ENCODE assay signal across 9 mouse cellular contexts in the genomic region with DNA sequence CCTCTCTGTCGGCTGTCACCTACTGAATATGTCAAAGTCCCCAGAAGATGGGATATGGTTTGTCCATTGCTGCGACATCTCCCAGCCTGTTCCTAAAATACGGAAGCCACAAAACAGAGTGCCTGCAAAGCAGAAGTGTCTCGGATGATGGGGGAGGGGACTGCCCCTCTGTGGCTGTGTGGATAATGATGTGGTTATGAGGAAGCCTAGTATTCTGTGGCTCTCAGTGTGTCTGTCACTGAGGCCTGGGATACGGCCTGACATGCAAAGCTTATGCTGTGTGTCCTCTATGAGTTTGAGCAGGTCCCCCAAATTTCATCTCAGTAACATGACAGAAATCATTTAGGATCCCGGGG. TPM values are rescaled to one million over a fixed set of nuclear protein-coding genes. Genes with fewer than 3 reads are reported as not detected.
DNase-seq lines count a peak whose midpoint lies in the region; ATAC-seq and TF ChIP-seq lines count a peak whose summit lies in the region.
"Had no signal": no experiment of that assay in that cellular context is flagged by ENCODE, and none has a peak within 500 bp of the region (broad histone marks: within the 10 kb centered on the region; RNA-seq: fewer than 3 reads in every experiment).

No protein-coding gene starts in this region.

- H3K27me3 ChIP-seq in embryonic facial prominence, embryonic 11.5 days (ENCODE audit: control insufficient read depth, insufficient read depth, low read length) = no peaks in the 10 kb centered on the region
- H3K27me3 ChIP-seq: stomach, embryonic 15.5 days had no signal

- TF ChIP-seq CTCF in left cerebral cortex, adult 2 months (IDR thresholded peaks at IDR 0.05) = no peak

- DNase-seq in left cerebral cortex, adult 2 months (ENCODE audit: extremely low spot score in 1 of 2, low spot score in 2 of 2) = no peak
- no peak for DNase-seq in left cerebral cortex, adult 11 months (ENCODE audit: low spot score)
- no peak for DNase-seq in embryonic facial prominence, embryonic 11.5 days (ENCODE audit: low spot score)
- DNase-seq in layer of hippocampus, postnatal 10 days (ENCODE audit: low spot score in 2 of 2) = peak; percentile 54 to 67
- DNase-seq in naive thymus-derived CD4-positive, alpha-beta T cell, adult 2 months (ENCODE audit: low read depth) = peak; percentile 10
- no peak for DNase-seq in adrenal gland, adult 2 months
- no peak for DNase-seq in urinary bladder, adult 18-20 months (ENCODE audit: low spot score in 2 of 2)
- no peak for DNase-seq in thymus, adult 18-20 months

- ATAC-seq in embryonic facial prominence, embryonic 11.5 days (replicated peaks; ENCODE audit: insufficient number of reproducible peaks, low FRiP score, low TSS enrichment, low read depth) = no peak

- WGBS in embryonic facial prominence, embryonic 11.5 days = 44% methylated on average over 6 of the region's 6 CpGs

- H3K4me3 ChIP-seq in left cerebral cortex, adult 2 months = 0 out of 2 replicates have a peak overlapping the region, but pooled peaks have one; percentile 0
- no peak overlapping the region for H3K4me3 ChIP-seq in embryonic facial prominence, embryonic 11.5 days (ENCODE audit: low read depth, low read length)
- H3K4me3 ChIP-seq: stomach, embryonic 15.5 days had no signal

- no peaks in the 10 kb centered on the region for H3K4me1 ChIP-seq in embryonic facial prominence, embryonic 11.5 days (ENCODE audit: control insufficient read depth, insufficient read depth, low read length)
- H3K4me1 ChIP-seq: stomach, embryonic 15.5 days had no signal

- intact Hi-C loops in left cerebral cortex, adult 2 months (cut with DNase I) = no loop called here

- no peaks in the 10 kb centered on the region for H3K36me3 ChIP-seq in embryonic facial prominence, embryonic 11.5 days (replicated peaks; ENCODE audit: control insufficient read depth, insufficient read depth, low read depth, low read length)
- H3K36me3 ChIP-seq: stomach, embryonic 15.5 days had no signal

- H3K27ac ChIP-seq in left cerebral cortex, adult 2 months = peak overlapping the region; percentile 86
- H3K27ac ChIP-seq in embryonic facial prominence, embryonic 11.5 days (replicated peaks; ENCODE audit: low read depth, low read length) = peak overlapping the region; percentile 20; the same call in 1 of the 2 replicates
- H3K27ac ChIP-seq: stomach, embryonic 15.5 days had no signal

- no peaks in the 10 kb centered on the region for H3K9me3 ChIP-seq in embryonic facial prominence, embryonic 11.5 days (replicated peaks; ENCODE audit: control insufficient read depth, low read length)
- H3K9me3 ChIP-seq: stomach, embryonic 15.5 days had no signal

- H3K4me2 ChIP-seq in embryonic facial prominence, embryonic 11.5 days (ENCODE audit: low read depth, low read length) = no peak overlapping the region
- H3K4me2 ChIP-seq: stomach, embryonic 15.5 days had no signal

- no peak overlapping the region; the same call in 1 of the 2 replicates for H3K9ac ChIP-seq in embryonic facial prominence, embryonic 11.5 days (replicated peaks; ENCODE audit: low read length)
- H3K9ac ChIP-seq: stomach, embryonic 15.5 days had no signal

RNA-seq across cellular contexts. Expression of gene Fam8a1, which starts 35.2 kb away (rescaled TPM):
- 10 to 100 TPM; 86.4 to 87.4 TPM for total RNA-seq in left cerebral cortex, adult 2 months (2021)
- 9.6 and 10.1 TPM in 2 replicates for polyA plus RNA-seq in embryonic facial prominence, embryonic 11.5 days (2014; fragmentation: Nextera tagmentation; extraction: Ambion mirVana)
- 10 to 100 TPM; 64.4 to 69.3 TPM for total RNA-seq in layer of hippocampus, postnatal 10 days (2021)
- total RNA-seq in adrenal gland, adult 2 months (2021) = 10 to 100 TPM; 43.4 to 54.9 TPM
- polyA plus RNA-seq in adrenal gland, adult 2 months (2012; rRNA removed) = 31.0 and 38.5 TPM in 2 replicates

Comparison
In these comparisons a context has a peak if more than half of its experiments do, and no peak if none do; other contexts are left out.
1. DNase-seq: peak in layer of hippocampus, postnatal 10 days (2 of 2) and naive thymus-derived CD4-positive, alpha-beta T cell, adult 2 months (single experiment); none in left cerebral cortex, adult 2 months (0 of 2), left cerebral cortex, adult 11 months (single experiment), embryonic facial prominence, embryonic 11.5 days (single experiment), adrenal gland, adult 2 months (single experiment), urinary bladder, adult 18-20 months (0 of 2) and thymus, adult 18-20 months (0 of 2).